Mouse (Mus musculus): ENCODE measurements around the gene Ddx27. TPM values are rescaled to one million over a fixed set of nuclear protein-coding genes. Genes with fewer than 3 reads are reported as not detected.
A peak's percentile ranks its signal among the peaks of the same experiment; 100 is the strongest.

Ddx27 gene
- polyA plus RNA-seq (2015; fragmentation: Nextera tagmentation; extraction: Ambion mirVana) = 45.2 and 49.2 TPM in 2 replicates

DNA sequence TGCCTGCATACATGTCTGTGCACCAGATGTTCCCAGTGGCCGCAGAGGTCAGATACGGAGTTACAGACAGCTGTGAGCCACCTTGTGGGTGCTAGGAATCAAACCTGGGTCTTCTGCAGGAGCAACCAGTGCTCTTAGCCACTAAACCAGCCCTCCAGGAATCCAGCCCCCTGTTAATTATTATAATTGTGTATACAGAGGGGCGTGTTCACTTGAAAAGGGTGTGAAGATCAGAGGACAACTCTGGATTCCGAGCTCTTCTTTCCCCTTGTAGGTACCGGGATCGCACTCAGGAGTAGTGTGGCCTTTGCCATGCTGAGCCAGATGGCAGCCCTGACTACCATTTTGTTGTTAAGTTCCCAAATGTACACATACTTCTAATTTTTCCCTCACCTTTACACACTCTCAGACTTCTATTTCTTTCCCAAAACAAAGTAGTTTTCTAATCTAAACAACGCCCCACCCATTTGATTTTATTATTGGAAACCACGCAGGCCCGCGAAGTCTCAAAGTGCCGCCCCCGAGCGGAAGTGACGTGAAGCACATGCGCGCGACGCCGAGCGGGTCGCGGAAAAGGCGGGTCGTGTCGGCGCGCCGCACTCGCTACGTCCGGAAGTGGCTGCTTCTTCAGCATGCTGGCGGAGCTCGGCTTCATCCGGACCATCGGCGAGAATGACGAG, at the start of gene Ddx27:
Gene Ddx27, plus strand, starts transcription at position 492 of the 680 bp plus-strand sequence.
- peak; percentile 89 for ATAC-seq (ENCODE audit: borderline replicate concordance, extremely low read depth, low FRiP score, low TSS enrichment)
- H3K9ac ChIP-seq = peak within 1 kb of the TSS; percentile 76
- H3K27ac ChIP-seq = peak within 1 kb of the TSS; percentile 77
- H3K9me3 ChIP-seq = no peaks in the 10 kb centered on the region
- H3K27me3 ChIP-seq = no peaks in the 10 kb centered on the region
- peaks cover 12% of the 10 kb centered on the region for H3K4me1 ChIP-seq
- peak within 1 kb of the TSS; percentile 81 for H3K4me2 ChIP-seq
- H3K36me3 ChIP-seq = peaks cover 17% of the 10 kb centered on the region
- 1% methylated on average over 37 of the region's 37 CpGs for WGBS
- peak within 1 kb of the TSS; percentile 90 for H3K4me3 ChIP-seq

DNA sequence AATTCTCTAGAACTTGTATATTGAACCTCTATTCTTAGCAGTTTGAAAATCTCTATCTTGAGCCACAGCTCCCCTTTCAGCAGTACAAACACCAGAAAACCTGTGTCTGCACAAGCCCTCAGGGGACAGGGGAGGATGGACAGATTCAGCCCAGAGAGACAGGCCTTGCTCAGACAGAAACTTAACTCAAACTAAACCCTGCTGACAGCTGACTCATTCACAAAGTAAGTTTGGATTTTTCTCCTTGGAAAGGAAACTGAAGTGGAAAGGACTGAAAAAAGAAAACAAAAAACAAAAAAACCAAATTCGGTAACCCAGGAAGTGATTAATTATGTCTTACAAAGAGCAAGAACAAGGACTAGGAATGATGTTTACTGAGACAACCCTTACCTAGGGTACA, 41.8 kb upstream of the Ddx27 start:
- H3K9ac ChIP-seq = no peak overlapping the region
- no peaks in the 10 kb centered on the region for H3K36me3 ChIP-seq
- no peak overlapping the region for H3K4me3 ChIP-seq
- H3K9me3 ChIP-seq = no peaks in the 10 kb centered on the region
- no peak for ATAC-seq (ENCODE audit: borderline replicate concordance, extremely low read depth, low FRiP score, low TSS enrichment)
- no peaks in the 10 kb centered on the region for H3K4me1 ChIP-seq
- WGBS = 60% methylated on average over 1 of the region's 1 CpGs
- H3K27ac ChIP-seq = no peak overlapping the region
- H3K4me2 ChIP-seq = no peak overlapping the region
- no peaks in the 10 kb centered on the region for H3K27me3 ChIP-seq

DNA sequence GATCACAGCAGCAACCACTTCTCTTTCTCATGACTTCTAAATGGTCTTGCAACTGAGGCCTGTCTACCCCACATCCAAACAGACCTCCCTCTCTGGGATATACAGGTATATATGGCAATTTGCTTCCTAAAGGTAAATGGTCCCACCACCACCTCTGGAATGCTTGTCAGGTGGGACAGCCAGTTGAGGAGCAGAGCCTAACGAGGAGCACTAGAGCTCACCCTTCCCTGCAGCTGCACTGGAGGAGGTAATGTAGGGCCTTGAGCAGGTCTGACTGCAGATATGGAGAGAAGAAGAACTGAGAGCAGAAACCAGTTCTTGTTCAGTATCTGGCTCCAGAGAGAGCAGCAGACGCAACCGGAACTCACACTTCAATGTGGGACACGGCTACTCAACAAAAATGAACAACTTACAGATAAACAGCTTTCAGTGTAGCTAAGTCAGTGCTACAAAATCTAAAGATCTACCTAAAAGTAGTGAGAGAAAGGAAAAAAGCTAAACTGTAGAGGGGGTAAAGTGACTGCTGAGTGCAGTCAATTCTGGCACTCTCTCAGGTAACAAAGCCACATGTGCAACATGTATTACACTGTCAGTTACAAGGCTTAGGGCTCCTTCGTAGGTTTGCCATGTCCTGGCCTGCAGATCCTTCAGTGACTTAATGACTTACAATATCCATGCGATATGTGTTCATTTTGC, 40.7 kb upstream of the Ddx27 start:
- H3K9ac ChIP-seq = no peak overlapping the region
- WGBS = 70% methylated on average over 6 of the region's 6 CpGs
- ATAC-seq (ENCODE audit: borderline replicate concordance, extremely low read depth, low FRiP score, low TSS enrichment) = no peak
- H3K27me3 ChIP-seq = no peaks in the 10 kb centered on the region
- no peak overlapping the region for H3K4me2 ChIP-seq
- H3K9me3 ChIP-seq = no peaks in the 10 kb centered on the region
- no peaks in the 10 kb centered on the region for H3K4me1 ChIP-seq
- H3K27ac ChIP-seq = no peak overlapping the region
- no peaks in the 10 kb centered on the region for H3K36me3 ChIP-seq
- no peak overlapping the region for H3K4me3 ChIP-seq

DNA sequence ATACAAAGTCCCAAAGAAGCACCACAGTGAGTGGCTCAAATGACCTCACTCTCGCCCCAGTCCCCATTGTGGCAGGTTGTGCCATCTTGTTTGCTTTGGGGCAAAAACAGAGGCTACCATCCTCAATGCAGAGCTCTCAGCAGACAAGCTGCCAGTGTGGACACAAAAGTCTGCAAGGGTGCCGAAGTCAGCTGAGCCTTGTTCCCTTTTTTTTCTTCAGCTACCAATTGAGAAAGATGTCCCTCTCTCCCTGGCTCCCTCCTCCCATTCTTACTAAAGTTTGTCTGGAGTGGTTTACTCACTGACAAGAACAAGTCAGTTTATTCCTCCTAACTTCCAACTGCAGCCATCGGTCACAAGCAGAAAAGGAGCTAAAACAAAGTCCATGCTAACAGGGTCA, 38.6 kb upstream of the Ddx27 start:
- 74% methylated on average over 3 of the region's 3 CpGs for WGBS
- H3K36me3 ChIP-seq = no peaks in the 10 kb centered on the region
- H3K4me2 ChIP-seq = no peak overlapping the region
- ATAC-seq (ENCODE audit: borderline replicate concordance, extremely low read depth, low FRiP score, low TSS enrichment) = no peak
- no peaks in the 10 kb centered on the region for H3K27me3 ChIP-seq
- H3K4me3 ChIP-seq = no peak overlapping the region
- H3K27ac ChIP-seq = no peak overlapping the region
- H3K9me3 ChIP-seq = no peaks in the 10 kb centered on the region
- H3K4me1 ChIP-seq = no peaks in the 10 kb centered on the region
- H3K9ac ChIP-seq = no peak overlapping the region

- H3K4me3 ChIP-seq = no peak overlapping the region
- H3K9me3 ChIP-seq = no peaks in the 10 kb centered on the region
- no peaks in the 10 kb centered on the region for H3K36me3 ChIP-seq
- no peak overlapping the region for H3K27ac ChIP-seq
- no peaks in the 10 kb centered on the region for H3K4me1 ChIP-seq
- H3K9ac ChIP-seq = no peak overlapping the region
- ATAC-seq (ENCODE audit: borderline replicate concordance, extremely low read depth, low FRiP score, low TSS enrichment) = no peak
- no peaks in the 10 kb centered on the region for H3K27me3 ChIP-seq
- WGBS = 82% methylated on average over 3 of the region's 3 CpGs
- no peak overlapping the region for H3K4me2 ChIP-seq
These were observed 37.5 kb upstream of the Ddx27 start for GRCm38 (mm10) chr2:166977490-166977889.

DNA sequence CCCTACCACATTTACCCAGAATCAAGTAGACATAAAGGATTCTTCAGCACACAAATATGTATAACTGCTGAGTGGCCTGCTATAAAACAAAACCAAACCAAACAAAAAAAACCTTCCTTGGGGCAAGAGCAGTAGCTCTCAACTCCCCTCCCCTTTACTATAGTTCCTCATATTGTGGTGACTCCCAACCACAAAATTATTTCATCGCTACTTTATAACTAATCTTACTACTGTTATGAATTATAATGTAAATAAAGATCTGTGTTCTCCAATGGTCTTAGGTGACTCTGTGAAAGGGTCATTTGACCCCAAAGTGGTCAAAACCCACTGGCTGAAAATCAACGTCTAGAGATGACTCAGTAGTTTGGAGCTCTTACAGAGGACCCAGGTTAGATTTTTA, 34.8 kb upstream of the Ddx27 start:
- ATAC-seq (ENCODE audit: borderline replicate concordance, extremely low read depth, low FRiP score, low TSS enrichment) = no peak
- no peaks in the 10 kb centered on the region for H3K4me1 ChIP-seq
- no peaks in the 10 kb centered on the region for H3K27me3 ChIP-seq
- no peak overlapping the region for H3K4me2 ChIP-seq
- no peak overlapping the region for H3K27ac ChIP-seq
- H3K9me3 ChIP-seq = no peaks in the 10 kb centered on the region
- H3K9ac ChIP-seq = no peak overlapping the region
- no peaks in the 10 kb centered on the region for H3K36me3 ChIP-seq
- no peak overlapping the region for H3K4me3 ChIP-seq
- WGBS = 62% methylated on average over 2 of the region's 2 CpGs

- no peaks in the 10 kb centered on the region for H3K4me1 ChIP-seq
- H3K27ac ChIP-seq = no peak overlapping the region
- WGBS = 74% methylated on average over 4 of the region's 4 CpGs
- H3K27me3 ChIP-seq = no peaks in the 10 kb centered on the region
- no peak overlapping the region for H3K9ac ChIP-seq
- H3K36me3 ChIP-seq = no peaks in the 10 kb centered on the region
- no peak for ATAC-seq (ENCODE audit: borderline replicate concordance, extremely low read depth, low FRiP score, low TSS enrichment)
- no peak overlapping the region for H3K4me2 ChIP-seq
- H3K4me3 ChIP-seq = no peak overlapping the region
- H3K9me3 ChIP-seq = no peaks in the 10 kb centered on the region
These were observed 31.6 kb upstream of the Ddx27 start for GRCm38 (mm10) chr2:166983351-166983894.

- H3K4me2 ChIP-seq = no peak overlapping the region
- H3K36me3 ChIP-seq = no peaks in the 10 kb centered on the region
- ATAC-seq (ENCODE audit: borderline replicate concordance, extremely low read depth, low FRiP score, low TSS enrichment) = no peak
- peaks cover 43% of the 10 kb centered on the region for H3K4me1 ChIP-seq
- H3K27ac ChIP-seq = no peak overlapping the region
- H3K9me3 ChIP-seq = no peaks in the 10 kb centered on the region
- no peaks in the 10 kb centered on the region for H3K27me3 ChIP-seq
- H3K4me3 ChIP-seq = no peak overlapping the region
- 69% methylated on average over 7 of the region's 7 CpGs for WGBS
- no peak overlapping the region for H3K9ac ChIP-seq
These were observed 24.1 kb upstream of the Ddx27 start for GRCm38 (mm10) chr2:166990861-166991260.

DNA sequence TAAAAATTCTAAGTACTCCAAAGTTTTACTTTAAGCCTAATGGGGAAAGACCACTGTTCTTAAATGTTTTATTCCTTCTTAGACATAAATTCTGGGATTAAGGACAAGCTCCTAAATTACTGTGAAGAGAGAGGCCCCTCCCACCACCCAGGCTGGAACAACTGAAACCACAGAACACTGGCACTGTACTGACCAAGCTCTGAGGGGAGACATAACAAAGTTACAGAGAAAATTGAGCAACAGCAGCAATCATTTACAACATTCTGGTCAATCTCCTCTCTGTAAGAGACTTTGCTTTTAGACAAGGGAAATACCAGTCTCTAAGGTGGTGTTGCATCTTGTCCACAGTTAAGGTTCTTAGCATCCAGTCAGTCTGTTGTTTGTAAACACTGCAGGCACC, 23.0 kb upstream of the Ddx27 start:
- Histone ChIP-seq H3K9ac (no peak overlapping the region), H3K36me3 (no peaks in the 10 kb centered on the region), H3K4me1 (peaks cover 48% of the 10 kb centered on the region), H3K9me3 (no peaks in the 10 kb centered on the region), H3K27ac (no peak overlapping the region), H3K27me3 (no peaks in the 10 kb centered on the region), H3K4me3 (no peak overlapping the region), H3K4me2 (no peak overlapping the region)
- no peak for ATAC-seq (ENCODE audit: borderline replicate concordance, extremely low read depth, low FRiP score, low TSS enrichment)

DNA sequence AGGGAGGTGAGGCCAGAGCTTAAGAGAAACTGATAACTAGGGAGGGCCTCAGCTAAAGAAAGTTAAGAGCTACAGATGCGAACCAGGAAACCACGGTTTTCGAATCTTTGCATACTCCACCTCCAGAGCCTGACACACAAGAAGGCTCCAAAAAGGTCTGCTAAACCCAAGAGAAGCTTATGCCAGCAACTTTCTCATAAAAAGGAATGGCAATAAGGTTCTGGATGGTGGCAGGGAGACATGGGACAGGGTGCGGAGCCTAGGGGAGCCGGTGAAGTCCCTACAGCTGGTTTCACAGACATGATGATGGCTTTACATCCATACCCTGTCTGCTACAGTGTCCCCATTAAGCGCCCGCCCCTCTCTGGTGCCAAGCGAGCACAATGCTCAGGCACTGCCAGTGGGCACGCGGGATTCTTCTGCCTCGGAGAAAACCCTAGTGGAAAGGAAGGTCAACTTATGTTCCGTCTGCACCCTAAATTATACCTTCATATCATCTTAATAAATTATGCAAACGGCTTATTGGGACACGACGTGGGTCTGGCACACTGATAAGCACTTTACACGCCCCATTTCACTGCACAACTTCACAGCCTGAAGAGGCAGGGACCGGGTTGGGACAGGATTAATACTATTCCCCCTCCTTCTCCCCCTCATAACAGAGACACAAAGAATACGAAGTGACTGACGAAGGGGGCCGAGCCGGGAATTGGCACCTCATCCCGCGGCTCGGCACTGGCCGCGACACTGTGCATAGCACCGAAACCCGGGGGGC, 19.8 kb upstream of the Ddx27 start:
- Histone ChIP-seq H3K4me3 (peak overlapping the region; percentile 79), H3K4me2 (peak overlapping the region; percentile 60), H3K9me3 (no peaks in the 10 kb centered on the region), H3K36me3 (no peaks in the 10 kb centered on the region), H3K4me1 (peaks cover 48% of the 10 kb centered on the region), H3K9ac (peak overlapping the region; percentile 94), H3K27ac (peak overlapping the region; percentile 97), H3K27me3 (no peaks in the 10 kb centered on the region)
- peak; percentile 3 for ATAC-seq (ENCODE audit: borderline replicate concordance, extremely low read depth, low FRiP score, low TSS enrichment)
- under 1% methylated on average over 28 of the region's 28 CpGs for WGBS

GRCm38 (mm10) chr2:166995796-166996532, 19.0 kb upstream of the Ddx27 start, which contains the start of gene Stau1:
Gene Stau1, minus strand, starts transcription at chr2:166996299.
- no peaks in the 10 kb centered on the region for H3K9me3 ChIP-seq
- peak within 1 kb of the TSS; percentile 94 for H3K9ac ChIP-seq
- WGBS = under 1% methylated on average over 77 of the region's 88 CpGs
- H3K27ac ChIP-seq = peak within 1 kb of the TSS; percentile 97
- no peaks in the 10 kb centered on the region for H3K36me3 ChIP-seq
- peak; percentile 100 for ATAC-seq (ENCODE audit: borderline replicate concordance, extremely low read depth, low FRiP score, low TSS enrichment)
- H3K4me1 ChIP-seq = peaks cover 42% of the 10 kb centered on the region
- peak within 1 kb of the TSS; percentile 79 for H3K4me3 ChIP-seq
- no peaks in the 10 kb centered on the region for H3K27me3 ChIP-seq
- H3K4me2 ChIP-seq = peak within 1 kb of the TSS; percentile 60
